Mouse (Mus musculus) thymus, adult 2 months (tissue): ENCODE data around the gene 6030468B19Rik.

ENCODE experiments used
- CTCF ChIP-seq: fragments of 200-500 bp; IDR thresholded peaks from 2 replicates; pipeline ENCODE4 v1.5.1; 2012; ENCODE audit warnings: mild to moderate bottlenecking, control low read depth, low read length, moderate library complexity, borderline replicate concordance; ENCODE audit not compliant: control insufficient read depth, poor library complexity, insufficient read depth; ENCODE audit errors: extremely low read depth
- POLR2A ChIP-seq: fragments of 200-500 bp; IDR thresholded peaks from 2 replicates; pipeline ENCODE4 v1.6.1; 2012; ENCODE audit warnings: mild to moderate bottlenecking, low read length, control low read depth, moderate library complexity; ENCODE audit not compliant: control insufficient read depth, poor library complexity, insufficient read depth; ENCODE audit errors: extremely low read depth

DNA sequence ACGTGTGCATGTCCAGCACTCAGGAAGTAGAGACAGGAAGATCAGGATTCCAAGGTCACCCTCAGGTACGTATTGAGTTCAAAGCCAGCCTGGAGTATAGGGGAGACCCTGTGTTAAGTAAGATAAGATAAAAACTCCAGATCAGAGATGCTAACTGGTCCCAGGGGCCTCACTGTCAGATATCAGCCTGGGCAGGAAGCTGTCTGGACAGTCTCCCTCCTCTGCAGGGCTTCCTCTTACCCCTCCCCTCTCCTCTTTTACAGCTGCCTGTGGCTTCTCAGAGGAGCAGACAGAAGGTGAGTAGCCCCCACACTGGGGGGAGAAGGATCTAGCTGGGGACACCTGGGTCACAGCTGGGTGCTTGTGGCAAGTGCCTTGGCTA lies 691 bp downstream of the 6030468B19Rik start:
- TF ChIP-seq POLR2A (no peak), CTCF (no peak)
